Mouse (Mus musculus): ENCODE data around the gene Gm8127.
"Not testable (repeated sequence)": the region's sequence is repeated elsewhere in the genome, so short reads cannot be mapped to it uniquely, and the experiment has no call there.

- TF ChIP-seq CTCF, POLR2A (IDR thresholded peaks at IDR 0.05; ENCODE audit: extremely low read depth, insufficient read depth, low read length): not testable (repeated sequence)
Measured at GRCm38 (mm10) chr14:43263421-43263820, 30.2 kb downstream of the Gm8127 start.
